Mouse (Mus musculus) midbrain, embryonic 12.5 days (tissue): ENCODE measurements around the gene Ablim1. TPM values are rescaled to one million over a fixed set of nuclear protein-coding genes. Genes with fewer than 3 reads are reported as not detected.

Experiments
- ATAC-seq: fragments of 200-750 bp; cut with Nextera tagmentation; 2 replicates; pipeline ENCODE4 v1.8.0; 2017; ENCODE audit warnings: low read depth, moderate TSS enrichment, moderate library complexity; ENCODE audit not compliant: low FRiP score
- H3K27ac ChIP-seq: fragments of 300-500 bp; sonication (generic); replicated peaks from 2 replicates; pipeline ENCODE4 v1.5.1; 2016; ENCODE audit warnings: mild to moderate bottlenecking
- H3K27me3 ChIP-seq: fragments of 300-500 bp; sonication (generic); 2 replicates; pipeline ENCODE4 v1.6.1; 2016; ENCODE audit warnings: mild to moderate bottlenecking
- H3K36me3 ChIP-seq: fragments of 300-500 bp; sonication (generic); 2 replicates; pipeline ENCODE4 v1.6.1; 2016
- H3K4me1 ChIP-seq: fragments of 300-500 bp; sonication (generic); 2 replicates; pipeline ENCODE4 v1.6.1; 2016
- H3K4me2 ChIP-seq: fragments of 300-500 bp; sonication (generic); replicated peaks from 2 replicates; pipeline ENCODE4 v1.6.1; 2016; ENCODE audit warnings: mild to moderate bottlenecking, moderate library complexity
- H3K4me3 ChIP-seq: fragments of 300-500 bp; sonication (generic); 2 replicates; pipeline ENCODE4 v1.5.1; 2016; ENCODE audit warnings: mild to moderate bottlenecking
- H3K9ac ChIP-seq: fragments of 300-500 bp; sonication (generic); replicated peaks from 2 replicates; pipeline ENCODE4 v1.6.1; 2016; ENCODE audit warnings: mild to moderate bottlenecking, moderate library complexity
- H3K9me3 ChIP-seq: fragments of 300-500 bp; sonication (generic); 2 replicates; pipeline ENCODE4 v1.6.1; 2016; ENCODE audit warnings: mild to moderate bottlenecking
- WGBS: fragments of 180-500 bp; shearing (Covaris S2); methylation state at CpG from one replicate; pipeline ENCODE4 v1.1.7; 2016; 5-methylcytosine and 5-hydroxymethylcytosine counted together
- polyA plus RNA-seq: library from polyadenylated mRNA; unstranded; fragments of >200 nt; fragmentation: Nextera tagmentation; extraction: Ambion mirVana; gene quantifications from 2 replicates; pipeline ENCODE4 v1.2.1, GENCODE M21; 2016

The Ablim1 gene
- polyA plus RNA-seq, 1 experiment from 2014 or later: 24.0 TPM

DNA sequence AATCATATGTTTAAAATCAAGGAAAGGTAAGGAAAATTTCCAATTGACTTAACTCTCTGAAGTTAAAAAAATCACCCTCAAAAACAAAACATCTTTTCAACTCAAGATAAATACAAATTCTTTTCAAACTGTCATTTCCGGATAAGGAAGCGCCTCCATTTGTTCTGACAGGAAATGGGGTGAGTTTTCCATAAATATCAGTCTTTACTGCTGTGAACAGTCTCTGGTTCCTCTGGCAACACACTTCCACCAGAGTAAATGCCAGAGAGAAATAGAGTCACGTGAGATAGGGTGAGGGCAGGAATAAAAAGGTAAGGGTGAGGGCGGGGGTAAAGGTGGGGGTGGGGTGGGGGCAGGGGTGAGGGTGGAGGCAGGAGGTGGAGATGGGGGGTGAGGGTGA is 189.8 kb downstream of the Ablim1 start:
- Histone ChIP-seq H3K9ac (no peak overlapping the region), H3K4me2 (no peak overlapping the region), H3K4me1 (no peaks in the 10 kb centered on the region), H3K4me3 (no peak overlapping the region), H3K27me3 (no peaks in the 10 kb centered on the region), H3K9me3 (no peaks in the 10 kb centered on the region), H3K27ac (no peak overlapping the region), H3K36me3 (no peaks in the 10 kb centered on the region)
- ATAC-seq: no peak
- WGBS: 85% methylated on average over 4 of the region's 4 CpGs

DNA sequence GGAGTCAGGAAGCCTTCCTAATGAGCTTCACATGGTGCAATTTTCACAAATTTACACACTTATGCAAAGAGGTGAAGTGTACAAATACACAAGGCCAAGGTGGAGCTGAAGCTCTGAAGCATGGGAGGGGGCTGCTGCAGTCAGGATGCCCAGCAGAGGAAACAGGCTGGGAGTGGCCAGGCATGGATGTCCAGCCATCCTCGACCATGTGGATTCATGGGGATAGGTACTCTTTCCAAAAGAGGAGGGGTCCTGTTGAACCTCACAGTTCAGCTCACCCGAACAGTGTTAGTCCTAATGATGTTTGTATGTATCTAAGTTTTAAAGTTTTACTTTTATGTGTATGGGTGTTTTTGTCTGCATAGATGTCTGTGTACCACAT is 190.6 kb downstream of the Ablim1 start:
- ATAC-seq: no peak
- H3K9ac ChIP-seq: no peak overlapping the region
- no peak overlapping the region for H3K4me2 ChIP-seq
- no peaks in the 10 kb centered on the region for H3K27me3 ChIP-seq
- no peak overlapping the region for H3K27ac ChIP-seq
- H3K4me3 ChIP-seq: no peak overlapping the region
- no peaks in the 10 kb centered on the region for H3K36me3 ChIP-seq
- H3K4me1 ChIP-seq: peaks cover 7% of the 10 kb centered on the region
- 65% methylated on average over 2 of the region's 2 CpGs for WGBS
- no peaks in the 10 kb centered on the region for H3K9me3 ChIP-seq

DNA sequence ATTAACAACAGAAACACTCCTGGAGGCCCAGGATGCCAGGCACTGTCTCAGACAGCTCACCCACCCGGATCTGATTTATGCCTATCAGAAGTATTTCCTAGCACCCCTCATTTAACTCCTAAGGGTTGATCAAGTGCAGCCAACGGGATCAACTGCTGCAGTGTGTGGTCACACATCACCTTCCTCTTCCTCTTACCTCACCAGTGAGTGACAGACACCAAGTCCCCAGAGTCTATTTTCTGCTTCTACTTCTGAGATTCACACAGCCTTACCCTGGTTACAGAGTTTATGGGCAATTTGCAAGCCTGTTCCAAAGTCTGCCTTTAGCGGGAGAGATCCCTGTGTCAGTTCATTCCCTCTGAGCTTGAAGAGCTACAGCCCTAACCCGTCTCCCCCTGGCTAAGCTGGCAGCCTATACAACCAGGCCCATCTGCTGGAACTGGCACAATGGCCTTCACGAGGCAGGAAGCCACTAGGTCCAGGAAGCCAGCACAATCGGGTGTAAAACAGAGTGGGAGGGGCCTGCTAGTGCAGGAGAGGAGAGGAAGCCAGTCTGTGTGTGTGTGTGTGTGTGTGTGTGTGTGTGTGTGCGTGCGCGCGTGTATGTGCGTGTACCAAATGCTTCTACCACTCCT is 191.1 kb downstream of the Ablim1 start:
- WGBS: 73% methylated on average over 11 of the region's 11 CpGs
- Histone ChIP-seq H3K4me3 (no peak overlapping the region), H3K9me3 (no peaks in the 10 kb centered on the region), H3K4me1 (peaks cover 12% of the 10 kb centered on the region), H3K9ac (no peak overlapping the region), H3K27me3 (no peaks in the 10 kb centered on the region), H3K36me3 (no peaks in the 10 kb centered on the region), H3K4me2 (no peak overlapping the region), H3K27ac (no peak overlapping the region)
- no peak for ATAC-seq

- no peak overlapping the region for H3K4me3 ChIP-seq
- H3K9ac ChIP-seq: no peak overlapping the region
- no peak overlapping the region for H3K27ac ChIP-seq
- H3K36me3 ChIP-seq: no peaks in the 10 kb centered on the region
- H3K4me2 ChIP-seq: no peak overlapping the region
- no peaks in the 10 kb centered on the region; the same call in 1 of the 2 replicates for H3K27me3 ChIP-seq
- H3K9me3 ChIP-seq: no peaks in the 10 kb centered on the region
- no peak for ATAC-seq
- peaks cover 24% of the 10 kb centered on the region for H3K4me1 ChIP-seq
- 86% methylated on average over 3 of the region's 3 CpGs for WGBS
These were observed 192.5 kb downstream of the Ablim1 start for GRCm38 (mm10) chr19:57122261-57122660.

DNA sequence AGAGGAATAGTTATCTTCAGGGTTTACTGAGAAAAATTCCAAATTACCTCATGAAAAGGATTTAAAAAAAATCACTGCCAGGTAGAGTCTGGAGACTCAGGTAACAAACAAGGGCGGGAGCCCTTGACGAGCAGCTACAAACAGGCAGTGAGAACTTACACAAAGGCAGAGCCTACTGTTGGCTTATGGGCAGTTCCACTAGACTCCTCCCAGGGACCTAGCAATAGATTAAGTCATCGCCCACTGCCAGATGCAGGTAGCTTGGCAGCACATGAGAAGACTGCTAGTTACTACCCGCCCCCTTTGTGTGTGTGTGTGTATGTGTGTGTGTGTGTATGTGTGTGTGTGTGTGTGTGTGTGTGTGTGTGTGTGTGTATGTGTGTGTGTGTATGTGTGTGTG is 193.7 kb downstream of the Ablim1 start:
- H3K4me2 ChIP-seq: no peak overlapping the region
- no peak for ATAC-seq
- peaks cover 31% of the 10 kb centered on the region for H3K4me1 ChIP-seq
- peaks cover 2% of the 10 kb centered on the region; the same call in 1 of the 2 replicates for H3K27me3 ChIP-seq
- WGBS: 89% methylated on average over 4 of the region's 4 CpGs
- no peak overlapping the region for H3K9ac ChIP-seq
- H3K36me3 ChIP-seq: no peaks in the 10 kb centered on the region
- no peak overlapping the region for H3K4me3 ChIP-seq
- no peaks in the 10 kb centered on the region for H3K9me3 ChIP-seq
- no peak overlapping the region for H3K27ac ChIP-seq

GRCm38 (mm10) chr19:57119661-57120060 is 195.1 kb downstream of the Ablim1 start:
- WGBS: 81% methylated on average over 3 of the region's 3 CpGs
- H3K27ac ChIP-seq: 0 out of 2 replicates have a peak overlapping the region, but pooled peaks have one; percentile 20
- H3K36me3 ChIP-seq: no peaks in the 10 kb centered on the region
- peaks cover 7% of the 10 kb centered on the region; the same call in 1 of the 2 replicates for H3K27me3 ChIP-seq
- H3K4me2 ChIP-seq: 0 out of 2 replicates have a peak overlapping the region, but pooled peaks have one; percentile 50
- no peak overlapping the region for H3K4me3 ChIP-seq
- ATAC-seq: no peak
- no peak overlapping the region for H3K9ac ChIP-seq
- no peaks in the 10 kb centered on the region for H3K9me3 ChIP-seq
- peaks cover 31% of the 10 kb centered on the region for H3K4me1 ChIP-seq

GRCm38 (mm10) chr19:57118785-57119565 is 195.7 kb downstream of the Ablim1 start:
- ATAC-seq: 0 out of 2 replicates have a peak, but pooled peaks have one; percentile 34
- peak overlapping the region; percentile 24; the same call in 1 of the 2 replicates for H3K9ac ChIP-seq
- peak overlapping the region; percentile 30 for H3K4me3 ChIP-seq
- no peaks in the 10 kb centered on the region for H3K9me3 ChIP-seq
- peaks cover 7% of the 10 kb centered on the region; the same call in 1 of the 2 replicates for H3K27me3 ChIP-seq
- no peaks in the 10 kb centered on the region for H3K36me3 ChIP-seq
- H3K4me1 ChIP-seq: peaks cover 31% of the 10 kb centered on the region
- 42% methylated on average over 22 of the region's 22 CpGs for WGBS
- H3K4me2 ChIP-seq: peak overlapping the region; percentile 50
- peak overlapping the region; percentile 50 for H3K27ac ChIP-seq

DNA sequence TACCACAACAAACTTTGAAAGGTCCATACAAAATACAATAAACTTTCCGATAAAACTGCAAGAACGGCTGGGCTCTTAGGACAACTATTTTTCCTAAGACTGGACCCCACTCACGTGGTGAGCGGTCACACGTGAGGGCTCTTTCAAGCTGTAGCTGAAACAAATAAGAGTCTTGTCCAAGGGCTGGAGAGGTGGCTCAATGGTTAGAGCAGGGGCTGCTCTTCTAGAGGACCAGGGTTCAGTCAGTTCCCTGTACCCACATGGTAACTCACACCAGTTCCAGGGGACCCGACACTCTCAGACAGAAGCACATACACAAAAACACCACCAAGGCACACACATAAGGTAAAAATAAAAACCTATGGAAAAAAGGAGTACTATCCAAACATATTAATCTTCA is 197.0 kb downstream of the Ablim1 start:
- Histone ChIP-seq H3K9me3 (no peaks in the 10 kb centered on the region), H3K27ac (no peak overlapping the region), H3K9ac (no peak overlapping the region), H3K4me2 (peak overlapping the region; percentile 50), H3K36me3 (no peaks in the 10 kb centered on the region), H3K4me1 (peaks cover 31% of the 10 kb centered on the region), H3K27me3 (peaks cover 7% of the 10 kb centered on the region; the same call in 1 of the 2 replicates), H3K4me3 (0 out of 2 replicates have a peak overlapping the region, but pooled peaks have one; percentile 9)
- 16% methylated on average over 6 of the region's 6 CpGs for WGBS
- ATAC-seq: no peak

DNA sequence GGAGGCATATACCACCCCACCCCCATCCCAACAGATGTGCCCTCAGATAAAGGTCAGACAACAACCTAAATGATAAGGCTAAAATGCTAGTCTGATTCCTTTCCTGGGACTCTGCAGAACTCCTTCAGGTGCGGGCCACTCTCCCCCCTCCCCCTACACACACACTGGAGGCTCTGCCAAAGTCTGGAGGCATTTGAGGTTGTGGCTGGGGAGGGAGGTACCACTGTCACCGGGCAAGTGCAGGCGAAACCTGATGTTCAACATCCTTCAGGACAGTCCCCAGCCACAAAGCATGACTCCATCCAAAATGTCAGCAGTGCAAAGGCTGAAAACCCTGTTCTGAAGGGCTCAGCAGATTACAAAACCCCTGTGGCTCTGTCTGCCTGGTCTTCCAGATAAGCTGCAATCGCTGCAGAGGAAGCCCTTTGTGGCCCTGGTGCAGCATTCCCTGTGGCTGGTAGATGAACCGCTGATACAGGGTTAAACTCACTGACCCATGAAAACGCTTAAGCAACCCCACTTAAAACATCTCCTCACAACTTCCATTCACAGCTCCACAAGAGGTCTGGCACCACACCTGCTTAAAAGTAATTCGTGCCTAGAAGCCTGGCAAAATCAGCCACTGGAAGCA is 197.7 kb downstream of the Ablim1 start:
- Histone ChIP-seq H3K4me3 (peak overlapping the region; percentile 9; the same call in 1 of the 2 replicates), H3K4me1 (peaks cover 31% of the 10 kb centered on the region), H3K9ac (0 out of 2 replicates have a peak overlapping the region, but pooled peaks have one; percentile 28), H3K36me3 (no peaks in the 10 kb centered on the region), H3K27me3 (peaks cover 7% of the 10 kb centered on the region; the same call in 1 of the 2 replicates), H3K27ac (peak overlapping the region; percentile 42; the same call in 1 of the 2 replicates), H3K9me3 (no peaks in the 10 kb centered on the region), H3K4me2 (peak overlapping the region; percentile 50)
- ATAC-seq: no peak
- 2% methylated on average over 7 of the region's 7 CpGs for WGBS

DNA sequence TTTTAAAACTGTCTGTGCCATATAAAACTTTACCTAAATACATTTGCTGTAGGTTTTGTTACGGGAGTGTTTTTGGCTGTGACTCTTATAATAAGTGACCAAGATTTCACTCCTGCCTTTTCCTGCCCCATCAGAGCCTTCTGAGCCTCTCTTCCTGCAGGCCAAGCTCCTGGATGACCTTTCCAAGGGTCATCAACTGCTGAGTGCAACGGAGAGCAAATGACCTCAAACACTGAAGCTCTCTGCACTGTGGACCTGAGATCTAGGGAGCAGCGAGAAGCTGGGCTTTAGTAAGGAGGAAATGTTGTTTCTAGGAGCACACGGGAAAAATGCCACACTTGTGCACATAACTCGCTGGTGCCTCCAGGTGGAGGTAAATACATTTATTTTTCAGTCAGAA is 199.0 kb downstream of the Ablim1 start:
- peaks cover 31% of the 10 kb centered on the region for H3K4me1 ChIP-seq
- H3K4me2 ChIP-seq: no peak overlapping the region
- H3K9ac ChIP-seq: no peak overlapping the region
- H3K27me3 ChIP-seq: peaks cover 7% of the 10 kb centered on the region; the same call in 1 of the 2 replicates
- no peaks in the 10 kb centered on the region for H3K36me3 ChIP-seq
- H3K27ac ChIP-seq: no peak overlapping the region
- H3K9me3 ChIP-seq: no peaks in the 10 kb centered on the region
- WGBS: 53% methylated on average over 5 of the region's 5 CpGs
- H3K4me3 ChIP-seq: no peak overlapping the region
- no peak for ATAC-seq

DNA sequence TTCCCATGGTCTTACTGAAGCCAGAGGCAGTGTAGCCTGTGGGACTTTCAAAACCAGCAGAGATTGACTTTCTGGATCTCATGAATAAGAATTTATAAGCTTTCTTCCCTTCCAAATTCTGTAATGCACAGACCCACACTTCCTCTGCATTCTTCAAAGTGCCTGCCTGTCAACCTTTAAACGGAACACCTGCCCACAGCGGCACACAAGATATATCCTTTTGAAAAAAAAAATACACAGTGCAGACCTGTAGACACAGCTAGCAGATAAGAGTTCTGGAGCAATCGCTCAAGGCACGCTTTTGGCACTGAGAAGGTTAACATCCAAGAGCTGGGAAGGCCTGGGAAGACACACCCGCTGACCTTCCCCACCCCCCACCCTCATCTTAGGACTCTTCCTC is 199.8 kb downstream of the Ablim1 start:
- Histone ChIP-seq H3K4me3 (no peak overlapping the region), H3K27me3 (peaks cover 7% of the 10 kb centered on the region; the same call in 1 of the 2 replicates), H3K4me1 (peaks cover 31% of the 10 kb centered on the region), H3K9me3 (no peaks in the 10 kb centered on the region), H3K4me2 (no peak overlapping the region), H3K9ac (no peak overlapping the region), H3K27ac (no peak overlapping the region), H3K36me3 (no peaks in the 10 kb centered on the region)
- ATAC-seq: no peak
- WGBS: 77% methylated on average over 5 of the region's 5 CpGs

DNA sequence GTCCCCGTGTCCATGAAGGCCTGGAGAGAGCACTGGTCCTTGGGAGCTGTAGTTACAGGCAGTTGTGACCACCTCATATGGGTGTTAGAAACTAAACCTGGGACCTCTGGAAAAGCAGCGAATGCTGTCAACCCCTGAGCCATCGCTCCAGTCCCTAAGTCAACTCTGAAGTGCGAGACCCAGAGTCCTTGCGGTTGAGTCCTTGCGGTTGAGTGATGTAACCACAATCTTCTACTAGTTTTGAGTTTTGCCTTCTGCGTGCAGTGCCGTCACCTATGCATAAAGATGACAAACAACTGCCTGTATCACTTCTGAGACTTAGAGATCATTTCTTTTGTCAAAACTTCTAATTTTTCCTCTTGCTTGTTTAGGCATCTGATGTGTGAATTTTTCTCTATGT is 200.7 kb downstream of the Ablim1 start:
- peaks cover 7% of the 10 kb centered on the region; the same call in 1 of the 2 replicates for H3K27me3 ChIP-seq
- no peaks in the 10 kb centered on the region for H3K9me3 ChIP-seq
- H3K9ac ChIP-seq: no peak overlapping the region
- ATAC-seq: no peak
- H3K4me3 ChIP-seq: no peak overlapping the region
- H3K4me2 ChIP-seq: no peak overlapping the region
- no peak overlapping the region for H3K27ac ChIP-seq
- H3K4me1 ChIP-seq: peaks cover 23% of the 10 kb centered on the region
- H3K36me3 ChIP-seq: no peaks in the 10 kb centered on the region
- 96% methylated on average over 8 of the region's 8 CpGs for WGBS
